8 mouse cellular contexts compared by ENCODE assay signal in the genomic region with DNA sequence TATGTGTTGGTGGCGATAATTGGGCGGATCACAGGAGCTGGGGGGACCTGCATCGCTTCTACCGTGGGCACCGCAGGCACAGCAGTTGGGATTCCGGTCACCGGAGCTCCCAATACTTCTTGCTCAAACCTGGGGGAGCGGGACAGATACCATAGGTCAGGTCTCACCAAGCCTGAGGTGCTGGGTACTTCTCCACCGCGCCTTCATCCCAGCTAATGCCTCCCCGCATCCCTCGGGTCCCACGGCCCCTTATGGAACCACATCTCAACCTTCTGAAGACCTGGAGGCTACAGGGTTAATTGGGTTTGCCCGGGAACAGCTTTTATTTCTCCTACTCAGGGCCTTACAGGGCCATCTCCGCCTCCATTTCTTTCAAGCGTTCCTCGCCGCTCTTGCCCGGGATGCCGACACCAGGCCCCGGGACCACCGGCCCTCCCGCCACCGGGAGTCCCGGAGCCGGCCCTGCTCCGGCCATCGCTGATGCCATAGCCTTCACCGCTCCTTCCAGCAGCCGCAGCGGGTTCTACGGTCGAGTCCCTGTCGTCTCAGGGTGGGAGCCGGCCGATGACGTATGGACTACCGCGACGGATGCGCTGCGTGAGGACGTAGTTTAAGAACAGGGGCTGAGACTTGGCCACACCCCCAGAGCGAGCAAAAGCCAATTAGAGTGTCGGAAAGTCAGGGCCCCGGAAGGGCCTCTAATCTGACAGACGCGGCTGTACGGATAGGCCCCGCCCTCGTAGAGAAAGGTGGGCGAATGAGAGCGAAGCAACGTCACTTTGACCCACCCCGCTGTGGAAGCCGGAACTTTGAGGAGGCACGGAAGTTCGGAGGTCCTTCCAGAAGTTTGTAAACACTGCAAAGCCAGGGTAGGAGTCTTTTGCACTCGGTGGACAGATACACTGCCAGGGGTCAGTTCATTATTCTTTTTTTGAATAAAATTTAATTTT. TPM values are rescaled to one million over a fixed set of nuclear protein-coding genes. Genes with fewer than 3 reads are reported as not detected.
DNase-seq lines count a peak whose midpoint lies in the region; ATAC-seq and TF ChIP-seq lines count a peak whose summit lies in the region.

A gene (minus strand): TSS at position 727 of the 950 bp plus-strand sequence.

- no peaks in the 10 kb centered on the region for H3K4me1 ChIP-seq in bone marrow, adult 2 months (ENCODE audit: control insufficient read depth, insufficient read depth, low read length)
- peaks cover 15% of the 10 kb centered on the region for H3K4me1 ChIP-seq in embryonic facial prominence, embryonic 15.5 days
- H3K4me1 ChIP-seq in limb, embryonic 14.5 days (ENCODE audit: control insufficient read depth, insufficient read depth, low read length), result peaks cover 8% of the 10 kb centered on the region; the same call in 1 of the 2 replicates
- H3K4me1 ChIP-seq in midbrain, postnatal 0 days (ENCODE audit: insufficient read depth, low read length), result no peaks in the 10 kb centered on the region

- peak within 1 kb of the TSS; percentile 85 for H3K4me3 ChIP-seq in bone marrow, adult 2 months (replicated peaks; ENCODE audit: control insufficient read depth, low read depth, low read length)
- H3K4me3 ChIP-seq in embryonic facial prominence, embryonic 15.5 days (replicated peaks), result peak within 1 kb of the TSS; percentile 98
- peak within 1 kb of the TSS; percentile 88 for H3K4me3 ChIP-seq in limb, embryonic 14.5 days (replicated peaks; ENCODE audit: low read length)
- peak within 1 kb of the TSS; percentile 68 for H3K4me3 ChIP-seq in midbrain, postnatal 0 days (ENCODE audit: low read depth, low read length)

- DNase-seq in 416B (ENCODE audit: low read depth), result peak; percentile 99
- peak; percentile 99 for DNase-seq in heart, adult 8-10 months (ENCODE audit: low spot score)
- peak; percentile 100 for DNase-seq in kidney, adult 9 months
- DNase-seq in limb, embryonic 14.5 days (ENCODE audit: low spot score), result peak; percentile 99
- DNase-seq in midbrain, postnatal 0 days (ENCODE audit: low spot score), result peak; percentile 100
- peak; percentile 93 to 96 for DNase-seq in spleen, postnatal 14 days (ENCODE audit: low spot score in 2 of 2)

- H3K36me3 ChIP-seq in embryonic facial prominence, embryonic 15.5 days, result peaks cover 54% of the 10 kb centered on the region
- peaks cover 45% of the 10 kb centered on the region for H3K36me3 ChIP-seq in limb, embryonic 14.5 days (ENCODE audit: control insufficient read depth, insufficient read depth, low read length)
- peaks cover 41% of the 10 kb centered on the region for H3K36me3 ChIP-seq in midbrain, postnatal 0 days (ENCODE audit: insufficient read depth, low read length)

- no peak for TF ChIP-seq CTCF in bone marrow, adult 2 months (IDR thresholded peaks at IDR 0.05; ENCODE audit: control insufficient read depth, insufficient read depth, low read length)
- no peak for TF ChIP-seq CTCF in midbrain, postnatal 0 days (IDR thresholded peaks at IDR 0.05)

- TF ChIP-seq POLR2A in bone marrow, adult 2 months (IDR thresholded peaks at IDR 0.05; ENCODE audit: borderline replicate concordance, control insufficient read depth, low read depth, low read length), result peak; percentile 79; the same call in 1 of the 2 replicates
- TF ChIP-seq POLR2A in limb, embryonic 14.5 days (IDR thresholded peaks at IDR 0.05; ENCODE audit: borderline replicate concordance, extremely low read depth, insufficient read depth, insufficient read length), result peak; percentile 51; the same call in 1 of the 2 replicates

- WGBS in bone marrow, adult 2 months, result 3% methylated on average over 59 of the region's 59 CpGs
- 1% methylated on average over 59 of the region's 59 CpGs for WGBS in embryonic facial prominence, embryonic 15.5 days
- WGBS in limb, embryonic 14.5 days, result 2% methylated on average over 59 of the region's 59 CpGs
- WGBS in midbrain, postnatal 0 days, result 2% methylated on average over 59 of the region's 59 CpGs

- peak within 1 kb of the TSS; percentile 99 for H3K9ac ChIP-seq in embryonic facial prominence, embryonic 15.5 days
- peak within 1 kb of the TSS; percentile 91 for H3K9ac ChIP-seq in limb, embryonic 14.5 days (ENCODE audit: low read depth, low read length, severe bottlenecking)
- peak within 1 kb of the TSS; percentile 81 for H3K9ac ChIP-seq in midbrain, postnatal 0 days (replicated peaks; ENCODE audit: low read length, poor library complexity, severe bottlenecking)

- ATAC-seq in embryonic facial prominence, embryonic 15.5 days (ENCODE audit: insufficient number of reproducible peaks, low FRiP score, low TSS enrichment, low read depth), result peak; percentile 99
- peak; percentile 99 for ATAC-seq in limb, embryonic 14.5 days (ENCODE audit: low FRiP score, low read depth)
- peak; percentile 99 for ATAC-seq in midbrain, postnatal 0 days (ENCODE audit: low FRiP score)

- no peaks in the 10 kb centered on the region for H3K27me3 ChIP-seq in embryonic facial prominence, embryonic 15.5 days
- no peaks in the 10 kb centered on the region for H3K27me3 ChIP-seq in limb, embryonic 14.5 days (ENCODE audit: control insufficient read depth, insufficient read depth, low read length)
- H3K27me3 ChIP-seq in midbrain, postnatal 0 days (ENCODE audit: insufficient read depth, low read length), result no peaks in the 10 kb centered on the region

- peak within 1 kb of the TSS; percentile 93 for H3K4me2 ChIP-seq in embryonic facial prominence, embryonic 15.5 days (replicated peaks)
- peak within 1 kb of the TSS; percentile 92 for H3K4me2 ChIP-seq in limb, embryonic 14.5 days (replicated peaks; ENCODE audit: low read depth, low read length, severe bottlenecking)
- peak within 1 kb of the TSS; percentile 96 for H3K4me2 ChIP-seq in midbrain, postnatal 0 days (ENCODE audit: low read depth, low read length, poor library complexity, severe bottlenecking)

- H3K9me3 ChIP-seq in embryonic facial prominence, embryonic 15.5 days (replicated peaks), result no peaks in the 10 kb centered on the region
- no peaks in the 10 kb centered on the region for H3K9me3 ChIP-seq in limb, embryonic 14.5 days (ENCODE audit: control insufficient read depth, low read length)
- H3K9me3 ChIP-seq in midbrain, postnatal 0 days (ENCODE audit: low read length), result no peaks in the 10 kb centered on the region

- peak within 1 kb of the TSS; percentile 38 for H3K27ac ChIP-seq in bone marrow, adult 2 months (ENCODE audit: control insufficient read depth, insufficient read depth, low read depth, low read length, poor library complexity)
- H3K27ac ChIP-seq in embryonic facial prominence, embryonic 15.5 days (replicated peaks), result peak within 1 kb of the TSS; percentile 58; the same call in 1 of the 2 replicates
- peak within 1 kb of the TSS; percentile 15; the same call in 1 of the 2 replicates for H3K27ac ChIP-seq in limb, embryonic 14.5 days (replicated peaks; ENCODE audit: low read depth, low read length)
- peak within 1 kb of the TSS; percentile 60 for H3K27ac ChIP-seq in midbrain, postnatal 0 days (ENCODE audit: low read depth, low read length)

RNA-seq across cellular contexts. Expression of the gene that starts here (rescaled TPM):
- polyA plus RNA-seq in bone marrow, adult 2 months (2011; ENCODE audit: insufficient read depth, insufficient read length, low replicate concordance, missing spikeins), result 24.9 and 25.2 TPM in 2 replicates
- polyA plus RNA-seq in embryonic facial prominence, embryonic 15.5 days (2015; fragmentation: Nextera tagmentation; extraction: Ambion mirVana), result 126 and 129 TPM in 2 replicates
- 10 to 100 TPM; 43.9 to 49.9 (median 44.7) TPM for total RNA-seq in heart, adult 8-10 months (2022)
- polyA plus RNA-seq in limb, embryonic 14.5 days (2012; rRNA removed), result 68.1 and 87.7 TPM in 2 replicates
- polyA plus RNA-seq in limb, embryonic 14.5 days (2014; fragmentation: Nextera tagmentation; extraction: Ambion mirVana), result 107 and 113 TPM in 2 replicates
- 163 and 185 TPM in 2 replicates for total RNA-seq in midbrain, postnatal 0 days (2014; rRNA removed)
- 120 and 123 TPM in 2 replicates for polyA plus RNA-seq in midbrain, postnatal 0 days (2015; fragmentation: Nextera tagmentation; extraction: Ambion mirVana)

Comparison
In these comparisons a context has a peak if more than half of its experiments do, and no peak if none do; other contexts are left out.
1. Peak in every context shown above with its lines: DNase-seq, ATAC-seq, H3K4me3 ChIP-seq and H3K27ac ChIP-seq.